Mouse (Mus musculus) olfactory bulb, adult 2 months (tissue): ENCODE data around the gene Bag2. TPM values are rescaled to one million over a fixed set of nuclear protein-coding genes. Genes with fewer than 3 reads are reported as not detected.

Experiments
- H3K27ac ChIP-seq: fragments of 200-500 bp; 2 replicates; pipeline ENCODE4 v1.5.1; 2012; ENCODE audit warnings: low read depth, low read length; ENCODE audit not compliant: insufficient read depth
- H3K4me1 ChIP-seq: fragments of 200-500 bp; 2 replicates; pipeline ENCODE4 v1.6.1; 2012; ENCODE audit warnings: low read length; ENCODE audit not compliant: control insufficient read depth, insufficient read depth
- H3K4me3 ChIP-seq: fragments of 200-500 bp; 2 replicates; pipeline ENCODE4 v1.5.1; 2012; ENCODE audit warnings: mild to moderate bottlenecking, low read depth, low read length, moderate library complexity; ENCODE audit not compliant: insufficient read depth
- CTCF ChIP-seq: fragments of 200-500 bp; IDR thresholded peaks from 2 replicates; pipeline ENCODE4 v1.5.1; 2012; ENCODE audit warnings: low read depth, mild to moderate bottlenecking, low read length, moderate library complexity; ENCODE audit not compliant: insufficient read depth
- POLR2A ChIP-seq: fragments of 200-500 bp; IDR thresholded peaks from 2 replicates; pipeline ENCODE4 v1.6.1; 2012; ENCODE audit warnings: mild to moderate bottlenecking, low read depth, low read length, moderate library complexity; ENCODE audit not compliant: insufficient read depth
- WGBS: fragments of 180-500 bp; shearing (Covaris S2); methylation state at CpG from one replicate; pipeline ENCODE4 v1.1.7; 2018; 5-methylcytosine and 5-hydroxymethylcytosine counted together
- polyA plus RNA-seq: library from polyadenylated mRNA; stranded (reverse); fragments of >200 nt; gene quantifications from 2 replicates; pipeline ENCODE4 v1.2.4, GENCODE M21; 2012; ENCODE audit warnings: low replicate concordance; ENCODE audit not compliant: missing spikeins, insufficient read depth, insufficient read length

The Bag2 gene
- polyA plus RNA-seq, 1 experiment, result not detected

DNA sequence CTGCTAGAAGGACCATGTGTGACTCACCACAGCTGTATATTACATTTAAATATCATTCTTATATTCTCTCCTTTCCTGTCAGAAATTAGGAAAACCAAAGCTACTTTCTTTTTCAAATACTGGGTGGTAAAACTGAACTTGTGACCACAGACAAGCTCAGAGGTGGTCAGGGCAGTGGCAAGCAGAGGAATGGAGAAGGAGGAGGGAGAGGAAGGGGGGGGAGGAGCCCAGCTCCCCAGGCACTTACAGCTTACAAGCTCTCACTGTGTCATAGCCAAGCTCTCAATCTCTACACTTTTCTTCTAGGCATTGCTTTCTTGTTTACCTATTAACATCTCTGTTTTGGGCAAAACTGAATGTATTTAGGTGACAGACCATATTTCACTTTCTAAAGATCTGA lies 11.2 kb upstream of the Bag2 start:
- TF ChIP-seq POLR2A (no peak), CTCF (no peak)
- no peaks in the 10 kb centered on the region for H3K4me1 ChIP-seq
- no peak overlapping the region for H3K4me3 ChIP-seq
- H3K27ac ChIP-seq, result no peak overlapping the region

DNA sequence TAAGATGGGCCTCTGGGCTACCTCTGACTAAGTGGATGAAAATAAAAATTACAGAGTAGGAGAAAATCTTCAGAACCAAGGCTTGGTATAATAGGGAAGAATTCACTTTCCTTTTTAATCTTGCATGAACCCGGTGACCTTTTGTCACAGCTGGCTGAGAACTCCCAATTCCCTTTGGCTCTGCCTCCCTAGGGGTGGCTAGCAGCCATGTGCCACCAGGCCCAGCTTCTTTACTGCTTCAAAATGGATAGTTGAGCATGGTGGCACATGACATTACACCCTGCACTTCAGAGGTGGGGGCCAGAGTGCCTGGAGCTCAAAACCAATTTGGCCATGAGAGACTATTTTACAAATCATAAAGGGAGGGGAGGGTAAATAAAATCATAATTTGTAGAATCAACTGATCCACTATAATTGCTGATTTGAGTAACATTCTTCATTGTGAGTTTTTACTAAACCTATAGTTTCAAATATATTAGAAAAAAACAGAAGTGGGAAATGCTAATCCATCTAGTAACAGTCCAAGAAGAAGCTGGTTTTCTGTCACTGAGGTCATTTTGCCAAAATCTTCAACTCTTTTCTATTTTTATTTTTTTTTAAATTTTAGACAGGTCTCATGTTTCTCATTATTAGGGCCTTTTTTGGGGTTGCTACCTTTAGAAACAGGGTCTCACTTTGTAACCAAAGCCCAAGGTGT lies 10.6 kb upstream of the Bag2 start:
- Histone ChIP-seq H3K4me3 (no peak overlapping the region), H3K4me1 (no peaks in the 10 kb centered on the region), H3K27ac (no peak overlapping the region)
- 72% methylated on average over 1 of the region's 1 CpGs for WGBS
- TF ChIP-seq CTCF, result no peak
- TF ChIP-seq POLR2A, result no peak

DNA sequence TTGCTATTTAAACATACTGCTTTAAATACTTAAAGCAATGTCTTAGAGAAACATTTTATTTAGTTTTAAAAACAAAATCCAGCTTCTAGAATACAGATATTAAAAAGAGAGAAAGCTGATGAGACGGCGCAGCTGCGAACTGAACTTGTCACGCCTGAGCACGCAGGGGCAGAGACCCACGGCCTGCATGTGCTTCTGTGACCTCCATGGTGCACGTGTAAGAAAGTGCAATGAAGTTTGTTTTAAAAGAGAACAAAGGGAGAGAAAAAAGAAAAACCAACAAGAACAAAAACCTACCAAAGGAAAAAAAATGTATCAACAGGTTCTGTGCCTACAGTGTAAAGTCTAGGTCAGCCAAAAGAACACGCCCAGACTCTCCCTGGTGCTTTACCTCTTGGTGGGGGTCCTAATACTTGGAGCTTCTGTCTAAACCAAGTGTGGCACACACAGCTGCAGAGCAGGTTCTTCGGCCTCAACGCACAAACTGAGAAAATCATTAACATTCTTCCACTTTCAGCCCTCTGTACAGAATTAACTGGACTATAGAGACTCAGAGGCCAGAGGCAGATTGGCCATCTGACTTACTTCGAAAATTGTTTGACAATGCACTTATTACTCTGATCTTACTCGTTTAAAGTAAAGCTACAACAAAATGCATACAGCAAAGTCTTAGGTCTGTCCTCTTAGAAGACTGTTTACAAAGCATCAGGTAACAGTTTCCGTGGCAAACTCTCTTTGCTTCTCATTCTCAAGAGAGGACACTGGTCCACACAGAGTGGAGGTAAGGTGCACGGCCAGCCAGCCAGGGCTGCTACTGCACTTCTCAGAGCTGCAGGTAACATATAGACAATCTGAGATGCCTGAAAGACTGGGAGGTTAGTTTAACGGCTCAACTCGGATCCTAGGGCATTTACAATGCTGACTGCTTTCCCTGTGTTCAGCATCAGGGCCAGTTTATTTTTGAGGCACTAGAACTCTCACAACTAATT lies 9.2 kb upstream of the Bag2 start:
- WGBS, result 84% methylated on average over 16 of the region's 16 CpGs
- TF ChIP-seq POLR2A (no peak), CTCF (no peak)
- no peak overlapping the region for H3K4me3 ChIP-seq
- H3K27ac ChIP-seq, result no peak overlapping the region
- H3K4me1 ChIP-seq, result no peaks in the 10 kb centered on the region

DNA sequence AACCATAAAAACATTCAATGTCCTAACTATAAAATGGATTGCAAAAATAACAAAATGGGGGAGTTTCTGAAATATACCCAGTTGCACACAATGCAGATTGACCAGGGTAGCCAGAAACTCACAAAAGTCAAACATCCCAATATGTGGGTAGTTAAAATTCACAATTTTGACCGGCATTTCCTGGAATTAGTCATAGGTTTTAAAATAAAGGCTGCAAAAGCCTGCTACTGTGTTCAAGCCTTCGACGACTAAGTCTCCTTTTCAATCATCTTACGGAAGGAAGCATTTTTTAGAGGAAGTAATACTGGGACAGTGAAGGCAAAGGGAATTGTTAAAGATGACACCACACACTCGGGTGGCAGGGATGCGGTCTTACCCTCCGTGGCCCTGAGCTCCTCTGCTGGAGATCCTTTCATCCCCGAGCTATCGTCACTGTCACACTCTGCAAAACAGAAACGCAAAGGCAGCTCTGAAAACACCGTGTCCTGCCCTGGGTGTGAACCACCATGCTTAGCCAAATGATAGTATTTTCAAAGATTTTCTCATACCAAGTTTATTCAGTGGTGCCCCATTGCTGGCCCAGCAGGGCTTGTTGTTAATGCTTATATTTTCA lies 8.0 kb upstream of the Bag2 start:
- TF ChIP-seq CTCF, result no peak
- TF ChIP-seq POLR2A, result no peak
- H3K27ac ChIP-seq, result no peak overlapping the region
- no peak overlapping the region for H3K4me3 ChIP-seq
- H3K4me1 ChIP-seq, result no peaks in the 10 kb centered on the region
- 93% methylated on average over 11 of the region's 11 CpGs for WGBS

DNA sequence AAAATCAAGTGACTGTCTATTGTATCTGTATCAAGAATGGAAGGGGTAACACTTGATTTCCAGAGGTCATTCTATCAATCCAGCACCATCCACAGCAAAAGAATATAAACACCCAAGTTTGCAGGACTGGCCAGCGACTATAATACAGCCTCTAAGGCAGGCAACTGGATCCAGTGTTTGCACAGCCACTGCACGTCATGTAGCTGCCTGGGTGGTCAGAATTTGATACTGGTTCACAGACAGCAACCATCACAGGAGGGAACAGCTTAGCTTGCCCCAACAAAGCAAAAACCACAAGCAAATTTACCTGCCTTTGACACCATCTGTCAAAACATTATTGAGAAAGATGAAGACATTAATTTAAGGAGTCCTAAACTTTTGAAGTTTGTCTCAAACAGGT lies 6.2 kb upstream of the Bag2 start:
- TF ChIP-seq CTCF, result no peak
- TF ChIP-seq POLR2A, result no peak
- WGBS, result 87% methylated on average over 2 of the region's 2 CpGs

DNA sequence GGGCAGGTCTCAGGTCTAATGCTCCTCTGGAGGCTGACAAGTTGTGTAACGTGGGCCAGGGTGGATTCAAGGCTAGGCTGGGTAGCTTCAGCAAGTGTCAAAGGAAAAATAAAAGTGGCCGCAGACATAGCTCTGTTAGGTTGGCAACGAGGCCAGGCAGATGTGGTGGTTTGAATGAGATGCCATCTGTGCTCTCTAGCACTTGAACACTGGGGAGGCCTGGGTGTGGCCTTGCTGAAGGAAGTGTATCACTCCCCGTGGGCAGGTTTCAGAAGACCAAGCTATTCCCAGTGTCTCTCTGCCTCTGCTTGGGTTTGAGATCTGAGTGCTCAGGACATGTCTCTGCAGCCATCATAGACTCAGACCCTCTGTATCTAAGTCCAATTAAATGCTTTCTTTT lies 893 bp upstream of the Bag2 start:
- WGBS, result 69% methylated on average over 4 of the region's 4 CpGs
- H3K27ac ChIP-seq, result no peak overlapping the region
- TF ChIP-seq POLR2A, result no peak
- TF ChIP-seq CTCF, result no peak
- H3K4me1 ChIP-seq, result peaks cover 27% of the 10 kb centered on the region
- no peak overlapping the region for H3K4me3 ChIP-seq

More for the DNA sequence above, 6.2 kb upstream of the Bag2 start:
- no peak overlapping the region for H3K27ac ChIP-seq
- no peaks in the 10 kb centered on the region for H3K4me1 ChIP-seq
- no peak overlapping the region for H3K4me3 ChIP-seq

DNA sequence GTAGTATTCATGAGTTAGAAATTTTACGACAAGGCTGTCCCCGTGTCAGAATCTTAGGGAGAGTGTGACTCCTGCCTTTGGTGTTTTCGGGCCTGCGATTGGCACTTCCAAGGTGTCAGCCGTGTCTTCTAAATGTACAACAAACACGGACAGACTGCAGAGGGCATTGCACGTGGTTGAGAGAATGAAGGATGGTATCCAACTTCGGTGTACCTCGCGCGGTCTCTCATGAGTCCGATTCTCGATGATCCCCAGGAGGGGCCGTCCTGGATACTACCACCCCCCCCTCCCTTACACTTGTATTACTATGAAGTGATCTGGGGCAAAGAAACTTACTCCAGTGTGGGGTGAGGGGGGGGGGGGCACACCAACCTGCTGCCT lies 572 bp downstream of the Bag2 start:
- H3K27ac ChIP-seq, result no peak overlapping the region
- peak overlapping the region; percentile 63 for H3K4me3 ChIP-seq
- TF ChIP-seq CTCF (no peak), POLR2A (no peak)
- H3K4me1 ChIP-seq, result peaks cover 27% of the 10 kb centered on the region
- 8% methylated on average over 14 of the region's 14 CpGs for WGBS

DNA sequence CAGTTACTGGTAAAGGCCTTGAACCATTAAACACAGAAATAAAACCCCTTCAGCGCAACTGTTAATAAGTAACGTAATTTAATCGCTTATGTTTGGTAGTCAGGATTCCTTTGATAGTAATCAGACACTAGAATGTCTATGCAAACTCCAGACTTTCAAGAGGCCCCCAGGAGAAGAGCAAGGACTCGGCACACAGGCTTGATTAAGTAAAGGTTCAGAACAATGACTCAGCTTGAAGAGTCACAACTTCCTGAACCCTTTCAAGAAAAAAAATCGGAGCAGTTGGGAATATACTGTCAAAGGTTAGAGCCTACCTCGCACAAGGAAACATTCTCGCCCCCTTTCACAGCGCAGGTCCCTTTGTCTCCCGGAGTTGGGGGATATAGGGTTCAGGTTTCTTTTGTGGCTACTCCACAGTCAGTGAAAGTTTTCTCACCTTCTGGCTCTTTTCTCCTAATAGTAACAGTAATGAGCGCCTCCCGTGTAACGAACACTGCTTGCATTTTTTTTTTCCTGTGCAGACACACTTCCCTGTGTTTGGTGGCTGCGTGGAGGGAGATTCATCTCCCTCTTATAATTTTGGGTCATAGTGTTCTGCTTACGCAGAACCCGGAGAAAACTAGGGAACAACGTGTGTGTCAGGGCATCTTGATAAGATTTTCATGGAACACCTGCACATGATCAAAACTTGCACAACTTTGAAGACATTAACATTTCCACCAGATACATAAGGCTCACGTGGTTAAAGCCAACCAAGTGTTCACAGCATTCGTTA lies 1.1 kb downstream of the Bag2 start:
- WGBS, result 36% methylated on average over 18 of the region's 18 CpGs
- no peak for TF ChIP-seq CTCF
- Histone ChIP-seq H3K4me3 (peak overlapping the region; percentile 63; the same call in 1 of the 2 replicates), H3K4me1 (peaks cover 27% of the 10 kb centered on the region), H3K27ac (no peak overlapping the region)
